Mouse (Mus musculus) mesoderm, embryonic 11.5 days (tissue): ENCODE results near the gene Invs.
"Not testable (repeated sequence)": the region's sequence is repeated elsewhere in the genome, so short reads cannot be mapped to it uniquely, and the experiment has no call there.

Experiments
- DNase-seq: peaks from one replicate; pipeline ENCODE4 v3.0.0-alpha.2; 2012; ENCODE audit warnings: low read depth, low spot score

Gene Invs

GRCm38 (mm10) chr4:48327192-48327591, 47.6 kb downstream of the Invs start:
- DNase-seq: no peak

- no peak for DNase-seq
Observed at GRCm38 (mm10) chr4:48328042-48328441, 48.5 kb downstream of the Invs start.

DNA sequence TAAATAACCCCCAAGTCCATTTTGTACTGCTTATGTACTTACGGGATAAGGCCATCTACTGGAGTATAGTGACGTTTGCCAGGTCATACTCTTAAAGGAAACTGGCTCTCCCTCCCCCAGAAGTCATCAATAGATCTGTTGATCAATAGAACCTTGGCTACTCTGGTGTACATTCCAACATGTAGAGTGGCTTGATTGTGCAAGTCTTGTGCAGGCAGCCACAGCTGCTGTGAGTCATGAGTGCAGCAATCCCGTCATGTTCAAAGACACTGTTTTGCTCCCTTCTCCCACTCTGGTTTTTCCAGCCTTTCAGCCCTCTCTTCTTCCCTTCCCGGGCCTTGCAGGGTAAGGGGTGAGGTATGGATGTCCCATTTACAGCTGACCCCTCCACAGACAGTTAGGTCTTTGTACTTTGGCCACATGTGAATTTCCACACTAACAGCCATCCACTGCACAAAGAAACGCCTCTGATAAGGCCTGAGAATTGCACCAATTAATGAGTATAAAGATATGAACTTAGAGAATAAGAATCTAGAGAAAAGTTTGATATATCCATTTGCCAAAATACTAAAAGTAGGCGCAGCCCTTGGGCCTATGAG, 53.0 kb downstream of the Invs start:
- DNase-seq: no peak

GRCm38 (mm10) chr4:48334927-48335763, 55.6 kb downstream of the Invs start:
- DNase-seq: peak; percentile 15

- DNase-seq: no peak
Observed at GRCm38 (mm10) chr4:48342705-48343104, 63.1 kb downstream of the Invs start.

DNA sequence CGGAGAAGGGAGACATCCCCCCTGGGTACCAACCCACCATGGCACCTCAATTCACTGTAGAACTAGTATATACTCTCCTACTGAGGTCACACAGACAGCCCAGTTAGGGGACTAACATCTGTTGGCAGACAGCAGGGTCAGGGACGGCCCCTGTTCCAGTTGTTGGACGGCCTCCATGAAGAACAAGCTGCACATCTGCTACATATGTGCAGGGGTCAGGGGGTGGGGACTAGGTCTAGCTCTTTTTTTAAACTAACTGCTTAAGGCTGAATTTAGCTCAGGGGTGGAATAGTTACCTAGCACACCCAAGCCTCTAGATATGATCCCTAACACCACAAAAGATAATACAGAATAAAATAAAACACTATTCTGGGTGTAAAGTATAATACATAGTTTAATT, 82.8 kb downstream of the Invs start:
- no peak for DNase-seq

DNA sequence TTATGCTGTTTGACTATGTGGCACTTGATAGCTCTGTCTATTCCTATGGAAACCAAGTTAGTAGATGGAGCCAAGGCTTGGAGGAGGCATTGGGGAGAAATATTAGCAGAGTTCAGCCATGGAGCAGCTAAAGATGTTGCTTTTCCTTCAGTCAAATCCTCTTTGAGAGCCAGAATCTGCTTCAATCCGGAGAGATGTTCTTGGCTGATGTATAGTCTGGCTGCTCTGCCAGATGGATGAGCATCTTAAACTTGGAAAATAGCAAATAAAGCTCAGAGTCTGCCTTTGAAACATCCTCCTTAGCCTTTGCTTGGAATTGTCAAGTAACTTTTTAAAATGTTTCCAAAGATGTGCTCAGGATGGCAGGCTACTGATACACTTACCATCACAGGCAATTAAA, 91.5 kb downstream of the Invs start:
- no peak for DNase-seq

- peak; percentile 69 for DNase-seq
Observed at GRCm38 (mm10) chr4:48380940-48381339, 101.4 kb downstream of the Invs start.

DNA sequence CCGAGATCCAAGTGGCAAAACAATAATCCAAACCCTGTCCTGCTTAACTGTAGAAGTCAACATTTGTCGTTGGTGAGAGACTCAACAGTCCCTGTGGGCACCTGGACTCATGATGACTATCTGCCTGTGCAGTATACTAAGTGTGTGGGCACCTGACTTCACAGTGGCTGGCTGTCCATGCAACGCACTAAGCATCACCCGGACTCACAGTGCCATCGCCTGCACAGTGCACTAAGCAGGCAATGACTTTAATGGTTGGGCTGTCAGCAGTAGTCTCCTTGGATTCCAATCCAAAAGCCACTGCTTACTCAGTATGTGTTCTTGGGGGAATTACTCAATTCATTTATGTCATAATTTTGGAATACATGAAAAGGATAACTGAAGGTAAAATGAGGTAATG, 102.9 kb downstream of the Invs start:
- no peak for DNase-seq

- no peak for DNase-seq
Observed at GRCm38 (mm10) chr4:48396949-48397348, 117.4 kb downstream of the Invs start.

DNA sequence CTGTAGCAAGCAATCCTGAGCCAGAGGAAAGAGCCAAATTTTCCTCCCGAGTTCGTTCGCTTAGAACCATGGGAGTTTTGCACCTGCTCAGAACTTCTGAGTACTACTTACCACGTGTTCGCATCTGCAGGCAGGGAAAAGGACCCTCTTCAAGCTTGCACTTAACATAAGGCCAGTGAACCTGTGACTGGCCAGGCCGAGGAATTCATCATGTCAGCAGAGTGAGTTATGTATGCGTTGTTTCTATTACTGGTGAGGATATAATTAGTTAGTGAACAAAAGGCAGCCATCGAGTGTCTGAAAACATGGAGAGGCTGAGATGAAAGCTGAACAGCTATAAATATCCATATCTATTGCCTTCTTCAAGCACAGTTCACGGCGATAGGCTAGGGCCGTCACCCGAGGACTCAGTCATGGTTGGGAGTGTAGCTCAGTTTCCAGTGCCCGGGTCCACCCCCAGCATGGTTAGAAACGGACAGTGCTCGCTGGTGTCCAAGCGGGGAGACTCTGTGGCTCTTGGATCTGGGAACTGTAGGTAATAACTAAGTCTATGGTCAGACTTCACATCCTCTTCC, 123.6 kb downstream of the Invs start:
- peak; percentile 12 for DNase-seq

- DNase-seq: not testable (repeated sequence)
Observed at GRCm38 (mm10) chr4:48405724-48406491, 126.3 kb downstream of the Invs start.

GRCm38 (mm10) chr4:48407350-48408039, 127.9 kb downstream of the Invs start:
- DNase-seq: peak; percentile 69

- no peak for DNase-seq
Observed at GRCm38 (mm10) chr4:48413473-48413872, 133.9 kb downstream of the Invs start.

DNA sequence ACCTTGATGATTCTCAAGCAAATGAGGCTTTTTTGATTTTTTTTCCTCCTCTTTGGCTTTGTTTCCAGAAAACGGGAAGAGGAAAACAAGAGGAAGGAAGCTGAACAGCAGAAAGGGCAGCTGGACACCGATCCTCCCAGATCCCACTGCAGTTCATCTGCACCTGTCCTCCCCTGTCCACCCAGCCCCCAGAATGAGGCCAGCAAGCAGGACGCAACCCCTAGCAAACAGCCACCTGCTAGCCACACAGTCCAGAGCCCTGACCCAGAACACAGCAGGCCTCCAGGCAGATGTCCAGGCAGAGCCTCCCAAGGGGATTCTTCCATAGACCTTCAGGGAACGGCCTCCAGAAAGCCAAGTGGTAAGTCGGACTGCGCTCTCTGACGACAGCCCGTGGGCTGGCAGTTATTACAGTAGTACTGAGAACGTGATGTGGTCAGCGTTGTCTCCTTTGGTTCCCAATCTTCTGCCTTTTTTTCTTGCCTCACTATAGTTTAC, 136.3 kb downstream of the Invs start:
- no peak for DNase-seq

DNA sequence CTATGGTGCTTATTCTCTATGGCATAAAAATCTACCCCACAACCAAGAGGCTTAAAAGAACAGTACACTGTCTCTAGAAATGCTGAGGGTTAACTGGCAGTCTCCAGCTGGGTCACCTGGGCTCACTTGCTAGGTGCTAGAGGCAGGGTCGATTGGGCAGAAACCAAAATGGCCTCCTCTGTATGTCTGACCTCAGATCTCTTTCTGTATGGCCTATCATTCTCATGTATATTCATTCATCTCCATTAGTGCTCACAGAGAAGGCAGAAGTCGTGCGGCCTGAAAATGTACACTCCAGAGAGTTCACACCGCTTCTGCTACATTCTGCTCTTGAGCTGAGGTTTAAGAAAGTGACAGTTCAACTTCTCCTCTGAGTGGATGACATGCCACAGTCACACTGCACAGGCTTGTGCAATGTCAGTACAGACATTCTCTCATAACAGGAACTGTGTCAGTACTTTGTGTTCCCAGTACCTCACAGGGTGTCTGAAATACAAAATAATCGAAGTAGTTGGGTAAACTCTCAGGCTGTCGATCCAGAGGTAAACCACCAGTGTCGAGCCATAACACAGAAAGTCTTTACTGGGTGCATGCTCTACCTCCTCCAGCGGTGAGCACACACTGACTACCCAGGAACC, 139.4 kb downstream of the Invs start:
- DNase-seq: no peak

DNA sequence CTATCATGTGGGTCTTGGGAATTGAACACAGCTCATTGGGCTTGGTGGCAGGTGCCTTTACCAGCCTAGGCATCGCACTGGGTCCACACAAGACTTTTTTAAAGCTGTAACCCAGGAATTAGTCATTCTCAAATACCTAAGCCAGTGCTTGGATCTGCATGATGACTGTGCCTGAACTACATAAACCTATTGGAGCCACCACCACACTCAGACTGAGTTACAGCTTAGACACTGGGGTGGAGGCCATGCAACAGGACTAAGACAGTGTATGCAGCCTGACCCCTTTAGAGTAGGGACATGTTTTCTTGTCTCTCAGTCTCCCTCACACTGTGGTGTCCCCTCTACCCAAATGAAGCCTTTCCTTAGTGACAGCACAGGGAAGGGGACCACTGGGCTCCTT, 143.1 kb downstream of the Invs start:
- no peak for DNase-seq

GRCm38 (mm10) chr4:48423738-48424137, 144.2 kb downstream of the Invs start:
- DNase-seq: no peak

DNA sequence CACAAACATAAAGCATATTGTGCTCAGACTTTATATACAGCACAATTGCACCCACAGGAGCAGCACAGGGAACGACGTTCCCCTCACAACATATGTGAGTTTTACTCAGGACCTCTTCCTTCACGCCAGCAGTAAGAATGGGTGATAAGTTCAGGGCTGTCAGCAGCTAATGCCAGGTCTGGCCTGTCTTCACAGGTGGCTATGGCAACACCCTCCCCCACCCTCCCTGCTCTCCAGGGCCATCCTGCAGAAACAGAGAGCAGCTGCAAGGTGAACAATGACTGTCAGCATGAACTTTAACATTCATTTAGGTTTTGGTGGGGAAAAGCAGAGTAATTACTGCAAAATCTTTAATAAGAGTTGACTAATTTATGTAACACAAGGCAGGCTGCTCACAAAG, 147.9 kb downstream of the Invs start:
- no peak for DNase-seq

DNA sequence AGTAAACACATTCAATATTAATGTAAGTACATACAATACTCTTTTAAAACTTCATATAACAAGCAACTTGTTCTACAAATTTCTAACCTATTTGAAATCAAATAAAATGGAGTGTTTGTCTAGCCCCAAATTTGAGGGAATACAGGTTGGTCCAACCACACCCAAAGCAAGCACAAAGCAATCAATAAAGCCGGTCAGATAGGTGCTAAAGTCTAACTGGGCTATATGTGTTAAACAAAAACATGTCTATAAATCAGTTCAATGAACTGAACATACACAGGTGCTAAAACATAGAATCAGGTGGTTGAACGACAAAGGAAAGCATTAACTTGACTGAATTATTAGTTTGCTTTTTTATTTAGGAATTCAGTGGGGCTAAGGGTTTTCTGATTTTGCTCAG, 148.5 kb downstream of the Invs start:
- no peak for DNase-seq
